Mouse (Mus musculus) cortical plate, adult 2 months (tissue): ENCODE measurements at regions not wholly inside any gene's neighbourhood (a gene's known extent, or its start where the extent isn't known, plus 50 kb on each side); places are given as distances from the start of the nearest gene placed in this dataset.

Experiments used
- H3K27ac ChIP-seq: fragments of 200-500 bp; 2 replicates; pipeline ENCODE4 v1.5.1; 2012; ENCODE audit warnings: low read length, control low read depth, inconsistent platforms; ENCODE audit not compliant: insufficient read depth
- H3K4me1 ChIP-seq: fragments of 200-500 bp; 2 replicates; pipeline ENCODE4 v1.6.1; 2011; ENCODE audit warnings: low read length; ENCODE audit not compliant: control insufficient read depth, insufficient read depth
- H3K4me3 ChIP-seq: fragments of 200-500 bp; 2 replicates; pipeline ENCODE4 v1.5.1; 2011; ENCODE audit warnings: mild to moderate bottlenecking, low read length, control low read depth; ENCODE audit not compliant: insufficient read depth
- CTCF ChIP-seq: fragments of 200-500 bp; IDR thresholded peaks from 2 replicates; pipeline ENCODE4 v1.5.1; 2011; ENCODE audit warnings: mild to moderate bottlenecking, control low read depth, low read length; ENCODE audit not compliant: insufficient read depth; ENCODE audit errors: extremely low read depth
- POLR2A ChIP-seq: fragments of 200-500 bp; IDR thresholded peaks from 2 replicates; pipeline ENCODE4 v1.6.1; 2011; ENCODE audit warnings: mild to moderate bottlenecking, low read length, control low read depth; ENCODE audit not compliant: insufficient read depth; ENCODE audit errors: extremely low read depth

DNA sequence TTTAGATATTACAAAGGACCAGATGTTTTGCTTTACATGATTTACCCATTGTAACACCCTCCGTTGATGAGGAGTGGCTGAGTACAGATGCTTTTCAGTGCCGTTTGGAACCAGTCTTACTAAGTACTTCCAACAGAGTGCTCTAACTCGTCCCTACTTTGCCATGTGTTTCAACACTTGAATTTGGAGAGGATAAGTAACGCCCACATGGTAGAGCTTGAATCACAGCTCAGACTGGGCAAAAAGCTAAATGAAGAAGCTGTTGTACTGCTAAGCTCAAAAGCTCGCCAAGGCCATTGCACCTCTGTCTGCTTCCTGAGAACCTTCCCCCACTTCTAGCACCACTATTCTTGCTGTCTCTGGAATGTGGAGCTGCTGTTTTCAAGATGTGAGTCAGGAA lies 471.1 kb downstream of the Nfib start:
- Histone ChIP-seq H3K4me3 (no peak overlapping the region), H3K27ac (no peak overlapping the region), H3K4me1 (no peaks in the 10 kb centered on the region)
- TF ChIP-seq CTCF (no peak), POLR2A (no peak)

DNA sequence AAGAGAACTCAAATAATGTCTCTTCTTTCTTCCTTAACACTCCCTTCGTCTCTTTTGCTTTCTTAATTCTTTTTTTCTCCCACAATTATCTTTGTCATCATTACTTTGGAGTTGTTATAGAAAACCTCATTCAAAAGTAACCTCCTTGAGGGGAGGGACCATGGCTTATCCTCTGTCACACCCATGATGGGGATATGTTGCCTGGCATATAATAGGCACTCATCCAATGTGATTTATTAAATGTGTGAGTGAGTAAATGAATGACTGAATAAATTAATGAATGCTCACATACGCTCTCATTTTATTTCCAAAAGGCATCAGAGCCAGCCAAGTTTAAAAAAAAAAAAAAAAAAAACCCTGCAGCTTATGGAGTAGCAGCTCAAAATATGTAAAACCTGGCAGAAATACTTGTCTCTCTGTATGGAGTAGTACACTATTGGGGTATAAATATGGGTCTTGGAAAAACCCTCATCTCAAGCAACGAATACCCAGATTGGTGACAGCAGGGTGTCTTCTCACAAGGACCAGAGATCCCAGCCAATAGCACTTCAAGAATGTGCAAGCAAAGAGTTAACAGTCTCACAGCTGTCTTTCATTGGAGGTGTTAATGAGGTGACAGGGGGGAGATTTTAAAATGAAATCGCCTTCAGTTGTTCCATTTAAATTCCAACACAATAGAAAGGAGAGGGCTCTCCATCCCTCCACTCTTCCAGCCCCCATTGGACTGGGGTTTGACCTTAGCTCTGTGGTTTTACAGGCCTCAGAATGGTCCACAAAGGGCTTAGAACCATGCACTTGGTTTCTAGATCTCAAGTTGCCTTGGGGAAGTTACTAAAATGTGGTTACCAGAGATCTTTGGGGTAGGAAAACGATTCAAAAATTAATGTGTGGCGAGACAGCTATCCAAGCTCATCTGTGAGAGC lies 479.1 kb downstream of the Nfib start:
- H3K27ac ChIP-seq: no peak overlapping the region
- no peaks in the 10 kb centered on the region for H3K4me1 ChIP-seq
- H3K4me3 ChIP-seq: no peak overlapping the region
- TF ChIP-seq POLR2A (no peak), CTCF (no peak)

DNA sequence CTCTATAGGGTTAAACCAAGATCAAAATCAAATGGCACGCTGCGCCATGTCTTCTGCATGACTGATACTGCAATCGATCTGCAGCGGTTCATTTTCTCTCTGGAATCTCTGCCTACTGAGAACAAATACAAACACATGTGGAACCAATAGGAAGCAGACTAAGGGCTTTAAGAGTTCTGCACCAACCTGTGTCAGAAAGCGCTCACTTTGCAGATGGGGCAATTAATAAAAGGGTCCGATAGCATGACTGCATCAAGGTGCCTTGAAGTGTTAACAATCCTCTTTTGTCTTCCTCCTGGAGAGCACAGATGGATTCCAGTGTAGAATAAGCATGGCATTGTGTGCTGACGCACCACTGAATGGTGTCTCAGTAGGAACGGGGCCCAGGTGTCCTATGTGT lies 484.8 kb downstream of the Nfib start:
- Histone ChIP-seq H3K4me3 (no peak overlapping the region), H3K27ac (no peak overlapping the region), H3K4me1 (no peaks in the 10 kb centered on the region)
- TF ChIP-seq POLR2A (no peak), CTCF (no peak)

DNA sequence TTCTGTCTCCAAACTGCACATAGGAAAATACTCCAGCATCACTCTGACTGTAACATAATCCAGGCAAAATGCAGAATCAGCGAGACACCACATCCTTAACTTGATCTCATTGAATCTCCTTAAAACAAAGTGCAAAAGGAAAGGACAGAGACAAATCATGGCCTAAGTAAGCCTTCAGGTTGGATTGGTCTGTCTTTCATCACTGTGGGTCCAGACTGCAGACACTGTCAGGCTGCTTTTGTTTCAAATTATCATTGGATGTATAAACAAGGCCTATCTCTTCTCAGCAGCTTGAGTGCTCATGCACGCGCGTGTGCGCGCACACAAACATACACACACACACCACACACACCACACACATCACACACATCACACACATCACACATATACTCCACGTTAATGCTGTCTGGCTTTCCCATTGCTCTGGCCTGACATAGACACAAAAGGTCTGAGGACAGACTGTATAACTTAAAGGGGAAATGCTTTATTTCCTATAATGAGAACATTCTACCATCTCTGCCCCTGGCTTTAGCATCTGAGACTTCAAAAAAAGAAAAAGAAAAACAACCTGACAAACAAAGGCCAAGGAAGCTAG lies 485.3 kb downstream of the Nfib start:
- TF ChIP-seq CTCF: no peak
- Histone ChIP-seq H3K27ac (no peak overlapping the region), H3K4me1 (no peaks in the 10 kb centered on the region), H3K4me3 (no peak overlapping the region)

DNA sequence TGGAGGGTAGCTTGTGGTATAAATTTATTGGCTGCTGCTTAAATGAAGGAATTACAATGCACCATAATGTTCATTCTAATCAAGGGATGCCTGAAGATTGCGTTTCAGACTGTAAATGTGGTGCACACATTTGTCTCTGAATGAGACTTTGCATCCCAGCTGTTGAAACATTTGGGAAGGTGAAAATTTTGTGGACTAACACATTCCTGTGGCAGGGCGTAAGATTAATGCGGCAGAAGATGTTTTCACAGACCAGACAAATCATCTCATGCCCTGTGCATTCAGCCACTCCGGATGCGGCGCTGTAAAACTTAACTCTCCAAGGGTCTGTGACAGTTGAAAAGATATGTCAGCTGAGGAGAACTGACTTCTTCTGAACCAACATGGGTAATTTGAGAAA lies 486.9 kb downstream of the Nfib start:
- no peaks in the 10 kb centered on the region for H3K4me1 ChIP-seq
- H3K4me3 ChIP-seq: no peak overlapping the region
- no peak overlapping the region for H3K27ac ChIP-seq
- TF ChIP-seq CTCF: no peak
- no peak for TF ChIP-seq POLR2A

DNA sequence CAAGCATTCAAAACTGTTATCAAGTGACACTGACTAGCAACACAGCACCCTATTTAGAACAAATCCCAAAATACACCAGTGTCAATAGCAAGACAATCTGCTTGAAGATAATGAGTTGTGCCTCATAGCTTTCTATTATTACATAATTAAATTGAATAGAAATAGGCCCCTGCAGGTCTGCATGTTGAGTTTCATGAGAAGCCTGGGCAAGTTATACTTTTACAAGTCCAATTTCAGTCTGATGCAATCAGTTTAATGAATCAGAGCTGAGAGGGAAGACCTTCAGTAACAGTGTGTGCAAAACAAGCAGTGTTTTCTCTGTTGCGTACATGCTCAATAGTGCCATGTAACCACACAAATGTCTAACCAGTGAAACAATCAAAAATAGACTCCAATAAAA lies 498.5 kb downstream of the Nfib start:
- no peak overlapping the region for H3K4me3 ChIP-seq
- no peaks in the 10 kb centered on the region for H3K4me1 ChIP-seq
- TF ChIP-seq POLR2A (no peak), CTCF (no peak)
- no peak overlapping the region for H3K27ac ChIP-seq

DNA sequence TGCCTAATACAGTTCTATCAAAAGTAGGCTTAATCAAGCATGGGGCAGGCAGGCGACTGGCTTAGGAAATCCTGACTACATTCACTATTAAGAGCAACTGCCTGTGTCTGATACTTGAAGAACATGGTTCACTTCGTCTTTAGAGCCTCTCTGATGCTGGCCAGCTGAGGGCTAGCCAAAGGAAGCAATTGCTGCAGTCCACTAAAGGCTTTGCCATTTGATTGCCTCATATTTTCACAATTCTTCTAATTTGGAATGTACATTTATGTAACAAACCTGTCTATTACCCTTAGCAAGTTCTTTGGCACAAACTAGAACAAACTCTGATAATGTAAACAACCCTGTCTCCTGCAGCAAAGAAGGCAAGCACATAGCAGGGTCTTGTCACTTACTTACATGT lies 505.2 kb downstream of the Nfib start:
- Histone ChIP-seq H3K4me3 (no peak overlapping the region), H3K4me1 (no peaks in the 10 kb centered on the region), H3K27ac (no peak overlapping the region)
- TF ChIP-seq POLR2A: no peak
- TF ChIP-seq CTCF: no peak

DNA sequence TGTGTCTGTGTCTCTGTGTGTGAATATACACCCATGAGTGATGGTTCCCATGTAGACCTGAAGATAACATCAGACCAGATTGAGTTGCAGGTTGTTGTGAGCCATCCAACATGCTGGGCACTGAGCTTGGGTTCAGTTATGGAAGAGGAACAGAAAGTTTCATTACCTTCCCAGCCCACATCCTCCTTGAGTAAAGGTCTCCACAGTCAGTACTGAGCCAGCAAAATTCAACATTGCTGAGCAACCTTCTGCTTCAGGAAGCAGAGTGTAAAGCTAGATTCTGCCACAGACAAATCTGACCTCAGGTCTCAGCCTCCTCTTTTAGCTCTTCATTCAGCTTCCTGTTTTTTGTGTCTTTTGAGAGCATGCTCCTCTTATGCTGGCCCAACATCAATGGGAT lies 506.4 kb downstream of the Nfib start:
- TF ChIP-seq CTCF (no peak), POLR2A (no peak)
- Histone ChIP-seq H3K4me3 (no peak overlapping the region), H3K27ac (no peak overlapping the region), H3K4me1 (no peaks in the 10 kb centered on the region)

DNA sequence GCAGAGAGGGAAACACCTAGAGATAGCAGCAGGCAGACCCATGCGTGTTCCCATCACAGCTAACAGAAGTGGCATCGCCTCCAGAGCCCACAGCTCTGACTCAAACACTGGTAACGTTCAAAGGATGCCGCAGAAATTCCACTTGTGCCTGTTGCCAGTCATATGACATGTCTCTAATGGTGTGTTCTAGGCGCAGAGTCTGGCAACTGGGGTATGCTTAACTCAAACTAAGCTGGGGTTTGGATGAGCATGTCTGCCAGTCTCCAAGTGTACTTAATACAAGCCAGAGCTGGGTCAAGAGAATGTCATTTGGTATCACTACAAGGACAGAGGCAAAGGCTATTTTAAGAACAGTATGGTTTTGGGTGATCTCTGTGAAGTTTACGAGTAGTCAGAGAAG lies 507.9 kb downstream of the Nfib start:
- H3K4me3 ChIP-seq: no peak overlapping the region
- H3K27ac ChIP-seq: no peak overlapping the region
- no peaks in the 10 kb centered on the region for H3K4me1 ChIP-seq
- TF ChIP-seq CTCF: no peak
- TF ChIP-seq POLR2A: no peak

DNA sequence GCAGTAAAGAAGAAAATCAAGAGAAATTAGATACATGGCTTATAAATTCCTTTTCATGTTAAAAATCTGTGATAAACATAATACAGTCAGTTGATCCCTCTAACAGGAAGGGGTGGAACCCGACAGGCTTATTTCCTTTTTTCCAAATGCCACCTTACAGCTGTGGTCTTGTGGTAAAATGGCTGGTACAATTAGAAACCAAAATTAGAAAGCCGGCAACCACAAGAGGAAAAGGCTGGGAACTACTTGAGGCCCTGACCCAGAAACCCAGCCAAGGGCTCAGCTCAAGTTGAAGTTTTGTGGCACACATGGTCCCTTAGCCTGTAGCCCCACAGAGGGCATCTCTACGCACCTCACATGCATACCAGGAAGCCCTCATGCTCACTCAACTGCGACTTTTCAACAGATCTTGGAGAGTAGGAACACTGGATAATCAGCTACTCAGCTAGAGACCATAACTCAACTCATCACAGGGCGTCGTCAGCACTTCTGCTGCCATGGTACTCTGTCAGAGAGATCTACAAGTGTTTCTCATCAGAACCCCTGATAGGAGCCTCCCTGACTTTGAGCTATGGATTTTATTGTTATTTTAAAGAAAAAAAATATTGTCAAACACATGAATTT lies 509.4 kb downstream of the Nfib start:
- TF ChIP-seq CTCF (no peak), POLR2A (no peak)
- H3K4me1 ChIP-seq: no peaks in the 10 kb centered on the region
- H3K4me3 ChIP-seq: no peak overlapping the region
- H3K27ac ChIP-seq: no peak overlapping the region
